Mouse (Mus musculus) G1E (cell line): ENCODE measurements around the gene Kras.

Source experiments
- CTCF ChIP-seq: IDR thresholded peaks from 2 replicates; pipeline ENCODE4 v1.5.1; 2012; ENCODE audit warnings: low read depth, low read length, inconsistent platforms, mixed read lengths
- GATA1 ChIP-seq: IDR thresholded peaks from 2 replicates; pipeline ENCODE4 v1.6.1; 2012; ENCODE audit warnings: borderline replicate concordance, low read length, inconsistent platforms, mixed read lengths
- POLR2AphosphoS5 ChIP-seq: IDR thresholded peaks from 2 replicates; pipeline ENCODE4 v1.6.1; 2012; ENCODE audit warnings: low read depth, low read length, inconsistent platforms; ENCODE audit not compliant: insufficient replicate concordance

- no peak for TF ChIP-seq CTCF
- no peak for TF ChIP-seq GATA1
- no peak for TF ChIP-seq POLR2AphosphoS5
These were observed 34.2 kb downstream of the Kras start for GRCm38 (mm10) chr6:145215826-145216225.
